Mouse (Mus musculus) adrenal gland, adult (tissue): ENCODE data around the gene Lman1l.
A peak's percentile ranks its signal among the peaks of the same experiment; 100 is the strongest.

Experiments used
- DNase-seq, 2 experiments: peaks; one replicate each; pipeline ENCODE4 v3.0.0; 2022 to 2023; ENCODE audit warnings: low spot score in 1 of 2; ENCODE audit not compliant: inconsistent age in 2 of 2

Gene Lman1l

DNA sequence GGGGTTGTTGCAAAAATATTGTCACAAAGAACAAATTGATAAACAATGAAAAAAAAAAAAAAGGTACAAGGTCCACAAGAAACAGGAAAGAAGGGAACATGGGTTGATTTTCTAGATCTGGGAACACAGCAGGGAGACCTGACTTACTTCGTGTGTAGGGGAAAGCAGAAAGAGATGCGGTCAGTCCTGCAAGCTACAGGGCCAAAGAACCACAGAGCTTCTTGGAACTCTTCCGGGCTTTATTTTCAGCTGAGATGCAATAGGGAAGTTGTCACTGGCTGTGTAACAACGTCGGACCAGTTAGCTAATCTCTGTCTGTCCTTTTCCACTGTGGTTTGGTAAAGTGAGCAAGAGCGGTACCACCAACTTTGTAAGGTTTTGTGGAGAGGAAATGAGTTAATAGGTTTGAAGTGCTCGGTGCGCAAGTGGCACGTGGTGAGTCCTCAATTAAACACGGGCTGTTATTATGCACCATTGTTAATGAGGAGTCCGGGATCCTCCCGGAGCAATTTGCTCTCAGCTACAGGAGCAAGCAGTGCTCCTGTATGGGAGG, 26.1 kb upstream of the Lman1l start:
- DNase-seq = peak in 1 of 2 experiments; percentile 42

- DNase-seq = peak; percentile 96 to 98
Measured at GRCm38 (mm10) chr9:57644944-57645893, 24.6 kb upstream of the Lman1l start.

- DNase-seq = peak in 1 of 2 experiments; percentile 80
Measured at GRCm38 (mm10) chr9:57644442-57644943, 23.9 kb upstream of the Lman1l start.

- DNase-seq = peak in 1 of 2 experiments; percentile 53
Measured at GRCm38 (mm10) chr9:57643856-57644180, 23.2 kb upstream of the Lman1l start.

DNA sequence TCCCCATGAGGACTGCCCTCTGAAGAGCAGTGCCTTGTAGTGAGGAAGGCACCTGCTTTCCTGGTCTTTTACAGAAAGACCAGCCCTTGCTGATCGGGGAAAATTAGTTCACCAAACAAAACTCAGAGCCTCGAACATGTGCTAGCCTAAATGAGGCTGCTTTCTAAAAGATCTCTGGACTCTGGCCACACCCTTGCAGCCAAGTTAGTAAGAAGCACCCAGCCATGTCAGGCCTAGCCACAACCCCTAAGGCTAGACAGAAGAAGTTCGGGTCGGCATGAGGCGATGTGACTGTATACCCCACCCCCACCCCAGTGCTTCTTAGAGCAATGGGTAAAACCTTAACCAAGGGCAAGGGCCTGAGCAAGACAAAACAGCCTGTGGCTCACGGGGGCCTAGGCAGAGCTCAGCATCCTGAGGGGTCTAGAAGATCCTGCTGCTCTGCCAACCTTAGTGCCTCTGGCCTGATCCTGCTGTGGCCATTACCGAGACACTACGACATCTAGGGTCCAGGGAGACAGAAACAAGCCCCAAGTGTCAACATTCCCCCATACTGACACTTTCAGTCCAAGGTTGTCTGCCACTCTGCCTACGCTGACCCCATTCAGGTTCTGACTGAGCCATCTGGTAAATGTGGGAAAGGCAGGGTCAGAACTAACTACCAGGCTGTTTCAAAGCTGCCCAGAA, 22.7 kb upstream of the Lman1l start:
- peak in 1 of 2 experiments; percentile 25 for DNase-seq

GRCm38 (mm10) chr9:57641775-57642550, 21.4 kb upstream of the Lman1l start:
- peak in 1 of 2 experiments; percentile 39 for DNase-seq

- peak; percentile 53 to 71 for DNase-seq
Measured at GRCm38 (mm10) chr9:57641022-57641421, 20.4 kb upstream of the Lman1l start.

GRCm38 (mm10) chr9:57640384-57640783, 19.8 kb upstream of the Lman1l start:
- peak; percentile 70 to 75 for DNase-seq

DNA sequence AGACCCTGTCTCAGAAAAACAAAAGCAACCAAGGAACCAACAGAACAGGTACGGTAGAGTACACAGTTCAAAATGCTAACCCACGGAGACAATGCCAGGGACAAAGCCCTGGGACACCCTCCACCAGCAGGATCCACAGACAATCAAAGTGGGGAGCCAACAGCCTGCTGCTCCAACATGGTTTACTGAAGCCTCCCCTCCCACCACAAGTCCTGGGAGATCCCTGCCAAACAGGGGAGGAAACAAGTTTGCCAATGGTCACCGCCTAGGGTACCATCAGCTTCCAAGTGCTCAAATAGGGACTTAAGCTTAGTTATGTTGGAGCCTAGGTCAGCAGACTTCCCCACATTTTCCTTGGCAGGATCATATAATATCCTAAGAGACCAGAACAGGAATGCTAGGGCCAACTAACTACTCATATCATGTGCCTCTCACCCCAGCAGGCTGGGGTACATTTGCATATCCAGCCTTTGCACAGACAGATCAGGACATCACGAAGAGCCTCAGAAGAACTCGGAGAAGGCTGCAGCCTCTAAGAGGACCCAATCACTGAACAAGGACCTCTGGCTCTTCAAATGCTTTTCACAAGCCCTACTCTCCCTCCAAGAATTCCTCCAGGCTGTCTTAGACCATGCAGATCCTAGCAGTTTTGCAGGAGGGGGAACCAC, 19.2 kb upstream of the Lman1l start:
- peak in 1 of 2 experiments; percentile 29 for DNase-seq

GRCm38 (mm10) chr9:57638651-57639459, 18.3 kb upstream of the Lman1l start:
- DNase-seq = peak in 1 of 2 experiments; percentile 65

GRCm38 (mm10) chr9:57637741-57638322, 17.3 kb upstream of the Lman1l start:
- DNase-seq = peak; percentile 65 to 75

GRCm38 (mm10) chr9:57637272-57637671, 16.7 kb upstream of the Lman1l start:
- peak in 1 of 2 experiments; percentile 25 for DNase-seq

GRCm38 (mm10) chr9:57633481-57634024, 13.0 kb upstream of the Lman1l start:
- DNase-seq = peak in 1 of 2 experiments; percentile 69

DNA sequence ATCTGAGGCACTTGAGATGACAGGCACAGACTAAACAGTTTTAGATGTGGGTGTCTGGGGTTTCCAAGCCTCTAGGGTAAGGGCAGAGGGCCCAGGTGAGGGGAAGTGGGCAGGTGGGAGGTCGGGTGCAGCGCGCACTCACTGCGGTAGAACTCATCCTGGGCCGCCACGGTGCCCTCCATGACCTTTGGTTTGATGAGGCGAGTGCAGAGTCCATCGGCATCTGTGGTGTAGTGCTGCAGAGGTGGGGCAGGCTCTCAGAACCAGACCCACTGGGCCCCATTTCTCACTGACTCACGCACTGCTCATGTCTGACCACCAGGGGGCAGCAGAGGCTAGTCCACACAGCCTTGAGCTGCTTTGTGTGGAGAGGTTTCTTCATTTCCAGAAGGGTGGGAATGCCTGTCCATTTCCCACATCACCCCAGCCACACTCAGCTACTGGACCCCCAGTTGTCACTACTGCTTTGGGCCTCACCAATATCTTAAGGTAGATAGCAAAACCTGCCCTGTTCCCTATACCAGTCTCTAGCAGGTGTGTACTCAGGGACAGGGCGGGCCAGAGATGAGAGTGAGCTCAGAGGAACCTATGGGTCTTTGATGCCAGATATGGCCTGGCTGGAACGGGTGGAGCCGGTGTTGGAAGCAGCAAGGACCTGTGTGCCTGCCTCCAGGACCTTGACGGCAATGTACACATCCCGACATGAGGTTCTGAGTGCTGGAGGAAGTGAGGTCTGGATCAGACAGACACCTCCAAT, 8.7 kb upstream of the Lman1l start:
- peak; percentile 78 to 94 for DNase-seq

DNA sequence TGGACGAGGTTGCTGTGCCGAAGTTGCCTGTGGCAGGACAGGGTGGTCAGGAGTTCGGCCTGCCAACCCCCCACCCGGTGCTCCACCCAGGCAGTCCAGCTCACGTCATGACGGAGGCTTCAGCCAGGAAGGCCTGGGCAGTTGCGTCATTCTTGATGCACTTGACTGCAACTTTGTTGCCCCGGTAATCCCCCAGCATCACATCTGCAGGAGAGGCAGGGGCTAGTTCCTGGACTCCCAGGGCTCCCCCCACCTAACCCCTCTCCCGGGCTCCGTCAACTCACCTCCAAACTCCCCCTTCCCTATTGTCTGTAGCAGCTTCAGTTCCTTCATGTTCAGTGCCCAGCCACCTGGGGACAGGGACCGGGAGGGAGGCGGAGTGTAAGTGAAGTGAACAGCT, 8.1 kb upstream of the Lman1l start:
- DNase-seq = no peak

GRCm38 (mm10) chr9:57627892-57628291, 7.3 kb upstream of the Lman1l start:
- DNase-seq = no peak

- DNase-seq = peak in 1 of 2 experiments; percentile 29
Measured at GRCm38 (mm10) chr9:57627191-57627590, 6.6 kb upstream of the Lman1l start.
